Mouse (Mus musculus): Measurements from ENCODE around the gene Zcchc24.

DNA sequence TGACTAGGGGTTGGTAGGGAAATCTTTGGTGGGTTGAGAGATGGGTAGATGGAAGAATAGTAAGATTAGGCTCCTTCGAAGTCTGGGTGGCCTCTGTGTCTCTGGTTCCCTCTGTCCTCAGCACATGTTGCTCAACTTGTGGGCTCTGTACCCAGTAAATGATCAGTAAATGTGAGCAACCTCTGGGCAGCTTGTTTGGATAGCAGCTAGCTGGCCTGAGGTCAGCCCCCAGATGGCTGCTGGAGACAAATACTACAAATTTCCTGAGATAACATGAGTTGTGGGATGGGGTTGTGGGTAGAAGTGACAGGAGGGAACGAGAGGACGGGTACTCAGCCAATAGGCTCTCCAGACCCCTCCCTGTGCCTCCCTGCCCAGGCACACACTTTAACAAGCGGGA, 4.2 kb upstream of the Zcchc24 start:
- TF ChIP-seq CTCF (IDR thresholded peaks at IDR 0.05; ENCODE audit: low read depth, low read length) (no peak), POLR2A (IDR thresholded peaks at IDR 0.05; ENCODE audit: extremely low read depth, insufficient read depth, low read length) (no peak)
